Mouse (Mus musculus) ES-E14 (cell line): ENCODE measurements at regions not wholly inside any gene's neighbourhood (a gene's known extent, or its start where the extent isn't known, plus 50 kb on each side); places are given as distances from the start of the nearest gene placed in this dataset.

Source experiments
- DNase-seq: peaks from one replicate; pipeline ENCODE4 v3.0.0-alpha.2; 2013; ENCODE audit warnings: low read depth, low spot score
- H3K27ac ChIP-seq: 2 replicates; pipeline ENCODE4 v1.5.1; 2012; ENCODE audit warnings: low read depth, mild to moderate bottlenecking, low read length, moderate library complexity, mixed read lengths; ENCODE audit not compliant: poor library complexity, insufficient read depth, severe bottlenecking
- H3K36me3 ChIP-seq: 2 replicates; pipeline ENCODE4 v1.6.1; 2012; ENCODE audit warnings: mild to moderate bottlenecking, low read length, moderate library complexity, mixed read lengths; ENCODE audit not compliant: control insufficient read depth, poor library complexity, insufficient read depth, severe bottlenecking
- H3K4me1 ChIP-seq, 2 experiments: fragments of 150-350 bp in 1 of 2; sonication (generic) in 1 of 2; 2 replicates each; pipeline ENCODE4 v1.6.1; 2012; ENCODE audit warnings: low read length in 2 of 2, mild to moderate bottlenecking in 1 of 2, mixed read lengths in 1 of 2; ENCODE audit not compliant: control insufficient read depth in 2 of 2, insufficient read depth in 2 of 2, poor library complexity in 1 of 2
- H3K4me3 ChIP-seq, 2 experiments: fragments of 150-350 bp in 1 of 2; sonication (generic) in 1 of 2; 2 replicates each; pipeline ENCODE4 v1.5.1; 2012; ENCODE audit warnings: low read length in 2 of 2, low read depth in 1 of 2, mild to moderate bottlenecking in 1 of 2, mixed read lengths in 1 of 2; ENCODE audit not compliant: insufficient read depth in 1 of 2, poor library complexity in 1 of 2, severe bottlenecking in 1 of 2
- H3K9ac ChIP-seq: 2 replicates; pipeline ENCODE4 v1.6.1; 2012; ENCODE audit warnings: low read depth, mild to moderate bottlenecking, low read length, mixed read lengths; ENCODE audit not compliant: poor library complexity, insufficient read depth, severe bottlenecking
- H3K9me3 ChIP-seq: fragments of 150-350 bp; sonication (generic); 2 replicates; pipeline ENCODE4 v1.6.1; 2012; ENCODE audit warnings: low read depth, mild to moderate bottlenecking, low read length; ENCODE audit not compliant: control insufficient read depth, insufficient read depth
- CHD2 ChIP-seq: IDR thresholded peaks from 2 replicates; pipeline ENCODE4 v1.6.1; 2014; ENCODE audit warnings: mild to moderate bottlenecking, low read depth, low read length, inconsistent platforms
- HCFC1 ChIP-seq: IDR thresholded peaks from 2 replicates; pipeline ENCODE4 v1.6.1; 2012; ENCODE audit warnings: low read length, inconsistent platforms, borderline replicate concordance; ENCODE audit not compliant: insufficient read depth
- MAFK ChIP-seq: IDR thresholded peaks from 2 replicates; pipeline ENCODE4 v1.6.1; 2014; ENCODE audit warnings: mild to moderate bottlenecking, low read depth, low read length, inconsistent platforms; ENCODE audit not compliant: insufficient read depth
- ZC3H11A ChIP-seq: IDR thresholded peaks from 2 replicates; pipeline ENCODE4 v1.6.1; 2012; ENCODE audit warnings: low read depth, mild to moderate bottlenecking, inconsistent platforms, low read length, borderline replicate concordance
- ZNF384 ChIP-seq: IDR thresholded peaks from 2 replicates; pipeline ENCODE4 v1.6.1; 2012; ENCODE audit warnings: low read depth, low read length, inconsistent platforms
- in situ Hi-C, 2 experiments: fragments of 600-800 bp; cut with MboI; formaldehyde crosslinking; loops; one replicate each; pipeline ENCODE4 v1.15.1; 2025; ENCODE audit warnings: low sequenced_read_pairs in 2 of 2, inconsistent platforms in 1 of 2; ENCODE audit not compliant: unreplicated experiment in 2 of 2

DNA sequence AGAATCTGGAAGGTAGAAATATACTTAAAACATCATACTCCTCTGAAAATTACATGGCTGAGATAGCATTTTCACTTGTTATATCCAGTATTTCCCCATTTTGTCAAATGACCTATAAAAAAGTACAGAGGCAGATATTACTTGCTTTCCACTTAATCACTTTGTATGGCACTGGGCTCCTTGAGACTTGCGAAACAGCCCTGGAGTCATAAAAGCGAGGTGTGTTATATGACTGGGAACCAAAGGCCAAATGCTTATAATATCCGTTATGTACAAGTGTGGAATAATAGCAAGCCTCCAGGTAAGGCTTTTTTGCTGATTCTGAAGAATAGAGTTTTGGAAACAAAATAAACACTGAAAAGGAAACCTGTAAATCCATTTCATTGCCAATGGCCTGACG is 277.3 kb upstream of the Khdrbs2 start:
- no peak for DNase-seq
- no peaks in the 10 kb centered on the region for H3K4me1 ChIP-seq
- TF ChIP-seq CHD2 (no peak), ZNF384 (no peak), HCFC1 (no peak), MAFK (no peak), ZC3H11A (no peak)
- no peak overlapping the region for H3K27ac ChIP-seq
- no peaks in the 10 kb centered on the region for H3K9me3 ChIP-seq
- no peaks in the 10 kb centered on the region for H3K36me3 ChIP-seq
- no peak overlapping the region for H3K9ac ChIP-seq
- in situ Hi-C loops = no loop called here
- H3K4me3 ChIP-seq = no peak overlapping the region

DNA sequence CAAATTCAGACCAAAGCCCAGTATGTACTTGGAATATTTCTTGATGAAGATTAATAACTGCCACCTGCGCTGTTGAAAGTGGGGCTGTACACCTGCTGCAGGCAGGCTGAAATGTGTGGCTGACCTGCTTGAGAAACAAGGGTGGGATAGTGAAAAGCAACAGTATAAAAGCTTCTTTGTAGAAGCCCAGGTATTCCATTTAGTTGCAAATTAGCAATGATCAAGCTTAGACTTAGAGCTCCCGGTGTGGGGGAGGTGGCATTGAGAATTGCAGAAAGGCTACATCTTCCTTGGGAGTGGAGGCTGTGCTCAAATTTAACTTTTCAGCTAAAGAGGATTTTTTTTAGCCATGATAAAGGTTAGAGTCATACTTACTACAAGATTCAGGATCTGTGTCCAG is 240.5 kb upstream of the Khdrbs2 start:
- H3K4me1 ChIP-seq = no peaks in the 10 kb centered on the region
- in situ Hi-C loops = no loop called here
- peak overlapping the region; percentile 18; the same call in 1 of the 2 replicates for H3K27ac ChIP-seq
- H3K9me3 ChIP-seq = no peaks in the 10 kb centered on the region
- no peak for DNase-seq
- no peaks in the 10 kb centered on the region for H3K36me3 ChIP-seq
- TF ChIP-seq MAFK (no peak), CHD2 (no peak), ZNF384 (no peak), HCFC1 (no peak), ZC3H11A (no peak)
- no peak overlapping the region for H3K9ac ChIP-seq
- H3K4me3 ChIP-seq = no peak overlapping the region
